In genomic region chr11:58955143-58955867, GRCm38 (mm10) we compare ENCODE assay signal across 8 mouse cellular contexts. TPM values are rescaled to one million over a fixed set of nuclear protein-coding genes. Genes with fewer than 3 reads are reported as not detected.
DNase-seq lines count a peak whose midpoint lies in the region; ATAC-seq and TF ChIP-seq lines count a peak whose summit lies in the region.

No protein-coding gene starts in this region.

- peak overlapping the region; percentile 98 for H3K27ac ChIP-seq in layer of hippocampus, adult 2 months
- H3K27ac ChIP-seq in bone marrow, adult 2 months (ENCODE audit: control insufficient read depth, insufficient read depth, low read depth, low read length, poor library complexity) = peak overlapping the region; percentile 96
- H3K27ac ChIP-seq in forebrain, embryonic 16.5 days (ENCODE audit: low read length) = peak overlapping the region; percentile 100
- peak overlapping the region; percentile 100 for H3K27ac ChIP-seq in liver, embryonic 11.5 days (ENCODE audit: low read depth, low read length)
- peak overlapping the region; percentile 100 for H3K27ac ChIP-seq in olfactory bulb, adult 2 months (ENCODE audit: insufficient read depth, low read depth, low read length)

- peak; percentile 24 for TF ChIP-seq CTCF in layer of hippocampus, adult 2 months (conservative IDR thresholded peaks at IDR 0.05)
- no peak for TF ChIP-seq CTCF in bone marrow, adult 2 months (IDR thresholded peaks at IDR 0.05; ENCODE audit: control insufficient read depth, insufficient read depth, low read length)
- TF ChIP-seq CTCF in olfactory bulb, adult 2 months (IDR thresholded peaks at IDR 0.05; ENCODE audit: insufficient read depth, low read depth, low read length) = no peak

- WGBS in bone marrow, adult 2 months = under 1% methylated on average over 20 of the region's 20 CpGs
- under 1% methylated on average over 20 of the region's 20 CpGs for WGBS in forebrain, embryonic 16.5 days
- 1% methylated on average over 20 of the region's 20 CpGs for WGBS in liver, embryonic 11.5 days
- WGBS in olfactory bulb, adult 2 months = under 1% methylated on average over 20 of the region's 20 CpGs

- peak overlapping the region; percentile 91 for H3K4me2 ChIP-seq in forebrain, embryonic 16.5 days (ENCODE audit: low read length)
- peak overlapping the region; percentile 97 for H3K4me2 ChIP-seq in liver, embryonic 11.5 days

- H3K4me3 ChIP-seq in layer of hippocampus, adult 2 months = peak overlapping the region; percentile 87
- peak overlapping the region; percentile 78 for H3K4me3 ChIP-seq in bone marrow, adult 2 months (replicated peaks; ENCODE audit: control insufficient read depth, low read depth, low read length)
- peak overlapping the region; percentile 99 for H3K4me3 ChIP-seq in forebrain, embryonic 16.5 days (replicated peaks; ENCODE audit: low read length)
- H3K4me3 ChIP-seq in liver, embryonic 11.5 days (ENCODE audit: low read depth, low read length) = peak overlapping the region; percentile 91
- H3K4me3 ChIP-seq in olfactory bulb, adult 2 months (ENCODE audit: insufficient read depth, low read depth, low read length) = peak overlapping the region; percentile 90

- peak; percentile 9 for ATAC-seq in forebrain, embryonic 16.5 days
- no peak for ATAC-seq in liver, embryonic 11.5 days (replicated peaks; ENCODE audit: low FRiP score)

- H3K9ac ChIP-seq in forebrain, embryonic 16.5 days (replicated peaks; ENCODE audit: low read depth, low read length) = peak overlapping the region; percentile 95
- H3K9ac ChIP-seq in liver, embryonic 11.5 days (ENCODE audit: low read depth, low read length) = peak overlapping the region; percentile 99

- no peaks in the 10 kb centered on the region for H3K27me3 ChIP-seq in forebrain, embryonic 16.5 days (replicated peaks; ENCODE audit: control insufficient read depth, insufficient read depth, low read length)
- H3K27me3 ChIP-seq in liver, embryonic 11.5 days (replicated peaks; ENCODE audit: control insufficient read depth, insufficient read depth, low read length) = peaks cover 9% of the 10 kb centered on the region

- DNase-seq in layer of hippocampus, adult 2 months (ENCODE audit: low spot score in 2 of 2) = no peak
- no peak for DNase-seq in layer of hippocampus, adult 11-12 months (ENCODE audit: low spot score)
- no peak for DNase-seq in liver, embryonic 11.5 days (ENCODE audit: low spot score)
- DNase-seq in urinary bladder, adult 2 months (ENCODE audit: low spot score) = no peak
- DNase-seq in spleen, adult 12 weeks (ENCODE audit: low spot score) = no peak

- no peaks in the 10 kb centered on the region; the same call in 1 of the 2 replicates for H3K4me1 ChIP-seq in bone marrow, adult 2 months (ENCODE audit: control insufficient read depth, insufficient read depth, low read length)
- peaks cover 58% of the 10 kb centered on the region for H3K4me1 ChIP-seq in forebrain, embryonic 16.5 days (replicated peaks; ENCODE audit: control insufficient read depth, insufficient read depth, low read length)
- H3K4me1 ChIP-seq in liver, embryonic 11.5 days (replicated peaks; ENCODE audit: control insufficient read depth, insufficient read depth, low read length) = peaks cover 28% of the 10 kb centered on the region
- H3K4me1 ChIP-seq in olfactory bulb, adult 2 months (ENCODE audit: control insufficient read depth, insufficient read depth, low read length) = peaks cover 20% of the 10 kb centered on the region

- no peaks in the 10 kb centered on the region for H3K9me3 ChIP-seq in forebrain, embryonic 16.5 days (ENCODE audit: control insufficient read depth, low read length)
- no peaks in the 10 kb centered on the region for H3K9me3 ChIP-seq in liver, embryonic 11.5 days (ENCODE audit: control insufficient read depth, low read length)

- peak; percentile 27; the same call in 1 of the 2 replicates for TF ChIP-seq POLR2A in bone marrow, adult 2 months (IDR thresholded peaks at IDR 0.05; ENCODE audit: borderline replicate concordance, control insufficient read depth, low read depth, low read length)
- TF ChIP-seq POLR2A in olfactory bulb, adult 2 months (IDR thresholded peaks at IDR 0.05; ENCODE audit: insufficient read depth, low read depth, low read length) = no peak

- no peaks in the 10 kb centered on the region for H3K36me3 ChIP-seq in forebrain, embryonic 16.5 days (ENCODE audit: control insufficient read depth, insufficient read depth)
- no peaks in the 10 kb centered on the region; the same call in 1 of the 2 replicates for H3K36me3 ChIP-seq in liver, embryonic 11.5 days (ENCODE audit: control insufficient read depth, insufficient read depth, low read length)

RNA-seq across cellular contexts. Expression of gene Hist3h2a, which starts 0.8 kb away (rescaled TPM):
- 10 to 100 TPM; 66.0 to 69.3 TPM for total RNA-seq in layer of hippocampus, adult 2 months (2021)
- 22.9 and 25.6 TPM in 2 replicates for polyA plus RNA-seq in bone marrow, adult 2 months (2011; ENCODE audit: insufficient read depth, insufficient read length, low replicate concordance, missing spikeins)
- 150 and 152 TPM in 2 replicates for polyA plus RNA-seq in forebrain, embryonic 16.5 days (2015; fragmentation: Nextera tagmentation; extraction: Ambion mirVana)
- polyA plus RNA-seq in liver, embryonic 11.5 days (2014; fragmentation: Nextera tagmentation; extraction: Ambion mirVana) = 12.0 and 14.5 TPM in 2 replicates
- not detected in 2 replicates for polyA plus RNA-seq in olfactory bulb, adult 2 months (2012; ENCODE audit: insufficient read depth, insufficient read length, low replicate concordance, missing spikeins)
- polyA plus RNA-seq in urinary bladder, adult 2 months (2012; rRNA removed) = 22.0 and 27.2 TPM in 2 replicates

RNA-seq across cellular contexts. Expression of gene Trim17, which starts 0.8 kb away (rescaled TPM):
- 1 to 10 TPM; 5.3 to 6.5 TPM for total RNA-seq in layer of hippocampus, adult 2 months (2021)
- 0.29 TPM in 1 of 2 replicates, not detected in the other for polyA plus RNA-seq in bone marrow, adult 2 months (2011; ENCODE audit: insufficient read depth, insufficient read length, low replicate concordance, missing spikeins)
- polyA plus RNA-seq in forebrain, embryonic 16.5 days (2015; fragmentation: Nextera tagmentation; extraction: Ambion mirVana) = 1.8 and 2.0 TPM in 2 replicates
- polyA plus RNA-seq in liver, embryonic 11.5 days (2014; fragmentation: Nextera tagmentation; extraction: Ambion mirVana) = 0.23 and 0.38 TPM in 2 replicates
- not detected in 2 replicates for polyA plus RNA-seq in olfactory bulb, adult 2 months (2012; ENCODE audit: insufficient read depth, insufficient read length, low replicate concordance, missing spikeins)
- 0.23 and 0.49 TPM in 2 replicates for polyA plus RNA-seq in urinary bladder, adult 2 months (2012; rRNA removed)

RNA-seq across cellular contexts. Expression of gene Hist3h2ba, which starts 6.6 kb away (rescaled TPM):
- total RNA-seq in layer of hippocampus, adult 2 months (2021) = 100 to 1,000 TPM in 1 of 2 experiments, 10 to 100 TPM in 1; 91.3 to 103 TPM
- 18.8 and 22.9 TPM in 2 replicates for polyA plus RNA-seq in bone marrow, adult 2 months (2011; ENCODE audit: insufficient read depth, insufficient read length, low replicate concordance, missing spikeins)
- 389 and 395 TPM in 2 replicates for polyA plus RNA-seq in forebrain, embryonic 16.5 days (2015; fragmentation: Nextera tagmentation; extraction: Ambion mirVana)
- polyA plus RNA-seq in liver, embryonic 11.5 days (2014; fragmentation: Nextera tagmentation; extraction: Ambion mirVana) = 6.3 and 6.9 TPM in 2 replicates
- not detected in 2 replicates for polyA plus RNA-seq in olfactory bulb, adult 2 months (2012; ENCODE audit: insufficient read depth, insufficient read length, low replicate concordance, missing spikeins)
- 1.3 and 2.2 TPM in 2 replicates for polyA plus RNA-seq in urinary bladder, adult 2 months (2012; rRNA removed)

RNA-seq across cellular contexts. Expression of gene Rnf187, which starts 16.6 kb away (rescaled TPM):
- total RNA-seq in layer of hippocampus, adult 2 months (2021) = 100 to 1,000 TPM; 462 to 508 TPM
- polyA plus RNA-seq in bone marrow, adult 2 months (2011; ENCODE audit: insufficient read depth, insufficient read length, low replicate concordance, missing spikeins) = 108 and 135 TPM in 2 replicates
- 423 and 435 TPM in 2 replicates for polyA plus RNA-seq in forebrain, embryonic 16.5 days (2015; fragmentation: Nextera tagmentation; extraction: Ambion mirVana)
- polyA plus RNA-seq in liver, embryonic 11.5 days (2014; fragmentation: Nextera tagmentation; extraction: Ambion mirVana) = 229 and 240 TPM in 2 replicates
- polyA plus RNA-seq in olfactory bulb, adult 2 months (2012; ENCODE audit: insufficient read depth, insufficient read length, low replicate concordance, missing spikeins) = not detected in 2 replicates
- 137 and 140 TPM in 2 replicates for polyA plus RNA-seq in urinary bladder, adult 2 months (2012; rRNA removed)

RNA-seq across cellular contexts. Expression of gene Trim11, which starts 22.6 kb away (rescaled TPM):
- 10 to 100 TPM; 32.5 to 35.5 TPM for total RNA-seq in layer of hippocampus, adult 2 months (2021)
- polyA plus RNA-seq in bone marrow, adult 2 months (2011; ENCODE audit: insufficient read depth, insufficient read length, low replicate concordance, missing spikeins) = 37.2 and 67.8 TPM in 2 replicates
- 24.7 and 26.4 TPM in 2 replicates for polyA plus RNA-seq in forebrain, embryonic 16.5 days (2015; fragmentation: Nextera tagmentation; extraction: Ambion mirVana)
- polyA plus RNA-seq in liver, embryonic 11.5 days (2014; fragmentation: Nextera tagmentation; extraction: Ambion mirVana) = 17.3 and 17.8 TPM in 2 replicates
- not detected in 2 replicates for polyA plus RNA-seq in olfactory bulb, adult 2 months (2012; ENCODE audit: insufficient read depth, insufficient read length, low replicate concordance, missing spikeins)
- 27.1 and 28.1 TPM in 2 replicates for polyA plus RNA-seq in urinary bladder, adult 2 months (2012; rRNA removed)
